Mouse (Mus musculus) embryonic facial prominence, embryonic 15.5 days (tissue): ENCODE measurements around the gene Arl15. TPM values are rescaled to one million over a fixed set of nuclear protein-coding genes. Genes with fewer than 3 reads are reported as not detected.

Experiments
- ATAC-seq: fragments of 200-750 bp; cut with Nextera tagmentation; 2 replicates; pipeline ENCODE4 v1.8.0; 2017; ENCODE audit warnings: low read depth, moderate TSS enrichment; ENCODE audit not compliant: insufficient number of reproducible peaks, low FRiP score, low TSS enrichment
- H3K27ac ChIP-seq: fragments of 300-500 bp; sonication (generic); replicated peaks from 2 replicates; pipeline ENCODE4 v1.5.1; 2015; ENCODE audit warnings: mild to moderate bottlenecking, inconsistent platforms
- H3K27me3 ChIP-seq: fragments of 300-500 bp; sonication (generic); 2 replicates; pipeline ENCODE4 v1.6.1; 2015; ENCODE audit warnings: inconsistent platforms
- H3K36me3 ChIP-seq: fragments of 300-500 bp; sonication (generic); 2 replicates; pipeline ENCODE4 v1.6.1; 2015; ENCODE audit warnings: mild to moderate bottlenecking, inconsistent platforms
- H3K4me1 ChIP-seq: fragments of 300-500 bp; sonication (generic); 2 replicates; pipeline ENCODE4 v1.6.1; 2015; ENCODE audit warnings: inconsistent platforms
- H3K4me2 ChIP-seq: fragments of 300-500 bp; sonication (generic); replicated peaks from 2 replicates; pipeline ENCODE4 v1.6.1; 2015; ENCODE audit warnings: mild to moderate bottlenecking, inconsistent platforms
- H3K4me3 ChIP-seq: fragments of 300-500 bp; sonication (generic); replicated peaks from 2 replicates; pipeline ENCODE4 v1.5.1; 2015; ENCODE audit warnings: mild to moderate bottlenecking, inconsistent platforms
- H3K9ac ChIP-seq: fragments of 300-500 bp; sonication (generic); 2 replicates; pipeline ENCODE4 v1.6.1; 2015; ENCODE audit warnings: inconsistent platforms
- H3K9me3 ChIP-seq: fragments of 300-500 bp; sonication (generic); replicated peaks from 2 replicates; pipeline ENCODE4 v1.6.1; 2016; ENCODE audit warnings: inconsistent platforms
- WGBS: fragments of 180-500 bp; shearing (Covaris S2); methylation state at CpG from one replicate; pipeline ENCODE4 v1.1.7; 2015; 5-methylcytosine and 5-hydroxymethylcytosine counted together
- polyA plus RNA-seq: library from polyadenylated mRNA; unstranded; fragments of >200 nt; fragmentation: Nextera tagmentation; extraction: Ambion mirVana; gene quantifications from 2 replicates; pipeline ENCODE4 v1.2.1, GENCODE M21; 2015

The Arl15 gene
- polyA plus RNA-seq, 1 experiment from 2014 or later, result 11.5 TPM

GRCm38 (mm10) chr13:114130566-114131319, 336.4 kb downstream of the Arl15 start:
- 64% methylated on average over 11 of the region's 11 CpGs for WGBS
- no peaks in the 10 kb centered on the region; the same call in 1 of the 2 replicates for H3K9me3 ChIP-seq
- no peak for ATAC-seq

DNA sequence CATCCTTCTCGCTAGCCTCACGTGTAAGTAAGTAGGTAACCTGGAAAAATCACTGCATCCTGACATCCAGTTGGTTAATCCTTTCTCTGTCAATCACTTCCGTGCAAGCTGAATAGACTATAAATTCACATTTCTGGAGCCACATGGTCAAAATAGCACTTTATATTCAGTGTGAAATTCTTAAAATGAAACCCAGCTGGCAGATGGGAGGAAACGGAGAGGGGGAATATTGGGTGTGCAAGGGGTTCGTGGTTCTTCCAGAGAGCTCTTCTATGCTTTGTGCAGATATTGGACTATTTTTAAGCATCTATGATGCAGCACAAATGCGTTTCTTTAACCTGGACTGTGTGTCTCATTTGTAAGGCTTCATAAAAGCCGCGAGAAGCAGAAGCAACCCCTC, 344.6 kb downstream of the Arl15 start:
- Histone ChIP-seq H3K27me3 (no peaks in the 10 kb centered on the region), H3K9me3 (no peaks in the 10 kb centered on the region), H3K4me3 (no peak overlapping the region), H3K4me1 (peaks cover 16% of the 10 kb centered on the region; the same call in 1 of the 2 replicates), H3K36me3 (no peaks in the 10 kb centered on the region), H3K4me2 (0 out of 2 replicates have a peak overlapping the region, but pooled peaks have one; percentile 6), H3K27ac (no peak overlapping the region), H3K9ac (no peak overlapping the region)
- no peak for ATAC-seq
- WGBS, result 49% methylated on average over 8 of the region's 8 CpGs

More at GRCm38 (mm10) chr13:114130566-114131319, 336.4 kb downstream of the Arl15 start:
- Histone ChIP-seq H3K4me3 (no peak overlapping the region), H3K27me3 (no peaks in the 10 kb centered on the region), H3K9ac (no peak overlapping the region), H3K4me1 (no peaks in the 10 kb centered on the region), H3K4me2 (no peak overlapping the region), H3K36me3 (no peaks in the 10 kb centered on the region), H3K27ac (no peak overlapping the region)

DNA sequence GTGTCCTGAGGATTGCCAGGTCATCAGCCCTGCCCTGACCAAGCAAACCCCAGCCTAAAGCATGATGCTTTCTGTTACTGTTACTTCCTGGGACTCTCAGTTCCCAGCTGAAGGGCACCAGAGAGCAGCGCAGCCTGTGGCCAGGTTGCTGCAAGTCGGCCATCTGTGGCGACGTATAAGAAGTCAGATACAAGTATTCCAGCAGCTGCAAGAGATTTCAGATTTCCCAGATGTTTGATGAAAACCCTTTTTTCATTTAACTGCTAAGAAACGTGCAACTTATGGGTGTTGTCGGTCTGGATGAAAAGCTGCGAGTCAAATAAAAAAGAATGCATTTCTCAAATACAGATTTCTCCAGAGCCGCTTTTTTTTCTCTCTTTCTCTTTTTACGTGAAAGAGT, 345.3 kb downstream of the Arl15 start:
- no peaks in the 10 kb centered on the region for H3K9me3 ChIP-seq
- peak overlapping the region; percentile 44; the same call in 1 of the 2 replicates for H3K27ac ChIP-seq
- WGBS, result 47% methylated on average over 9 of the region's 9 CpGs
- H3K4me3 ChIP-seq, result no peak overlapping the region
- H3K4me2 ChIP-seq, result no peak overlapping the region
- no peak for ATAC-seq
- peaks cover 16% of the 10 kb centered on the region; the same call in 1 of the 2 replicates for H3K4me1 ChIP-seq
- H3K9ac ChIP-seq, result no peak overlapping the region
- H3K27me3 ChIP-seq, result no peaks in the 10 kb centered on the region
- no peaks in the 10 kb centered on the region for H3K36me3 ChIP-seq

GRCm38 (mm10) chr13:114142826-114143225, 348.5 kb downstream of the Arl15 start:
- H3K9me3 ChIP-seq, result no peaks in the 10 kb centered on the region
- no peak overlapping the region for H3K27ac ChIP-seq
- H3K9ac ChIP-seq, result no peak overlapping the region
- H3K4me3 ChIP-seq, result no peak overlapping the region
- ATAC-seq, result no peak
- 63% methylated on average over 8 of the region's 8 CpGs for WGBS
- H3K36me3 ChIP-seq, result no peaks in the 10 kb centered on the region
- no peaks in the 10 kb centered on the region for H3K27me3 ChIP-seq
- H3K4me1 ChIP-seq, result peaks cover 16% of the 10 kb centered on the region; the same call in 1 of the 2 replicates
- H3K4me2 ChIP-seq, result no peak overlapping the region

- ATAC-seq, result no peak
- Histone ChIP-seq H3K9me3 (no peaks in the 10 kb centered on the region), H3K27me3 (no peaks in the 10 kb centered on the region), H3K4me1 (peaks cover 16% of the 10 kb centered on the region; the same call in 1 of the 2 replicates), H3K36me3 (no peaks in the 10 kb centered on the region), H3K27ac (no peak overlapping the region), H3K4me2 (no peak overlapping the region), H3K4me3 (no peak overlapping the region), H3K9ac (no peak overlapping the region)
- WGBS, result 64% methylated on average over 1 of the region's 1 CpGs
Measured at GRCm38 (mm10) chr13:114143247-114143646, 348.9 kb downstream of the Arl15 start.

GRCm38 (mm10) chr13:114144052-114145046, 350.0 kb downstream of the Arl15 start:
- Histone ChIP-seq H3K9ac (no peak overlapping the region), H3K36me3 (no peaks in the 10 kb centered on the region), H3K4me2 (no peak overlapping the region), H3K4me1 (peaks cover 7% of the 10 kb centered on the region; the same call in 1 of the 2 replicates), H3K27ac (no peak overlapping the region), H3K9me3 (no peaks in the 10 kb centered on the region), H3K4me3 (no peak overlapping the region), H3K27me3 (no peaks in the 10 kb centered on the region)
- ATAC-seq, result no peak
- WGBS, result 65% methylated on average over 15 of the region's 15 CpGs

DNA sequence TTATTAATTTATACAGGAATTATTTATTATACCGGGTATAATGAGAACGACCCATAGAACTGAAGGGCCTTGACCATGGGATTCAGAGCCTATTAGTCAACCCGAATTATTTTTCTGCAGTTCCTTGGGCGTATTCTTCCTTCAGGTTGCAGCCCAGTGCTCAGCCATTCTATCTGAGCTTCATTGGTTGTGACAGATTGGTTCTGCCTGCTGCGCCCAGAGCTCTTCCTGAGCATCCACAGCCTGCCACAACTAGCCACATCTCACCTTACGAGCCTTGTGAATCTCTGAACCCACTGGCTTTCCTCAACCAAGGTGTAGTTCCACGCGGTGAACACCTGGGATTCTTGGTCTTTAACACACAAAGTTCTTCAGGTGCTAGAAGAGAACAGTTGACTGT, 350.9 kb downstream of the Arl15 start:
- Histone ChIP-seq H3K9me3 (no peaks in the 10 kb centered on the region), H3K9ac (no peak overlapping the region), H3K27me3 (no peaks in the 10 kb centered on the region), H3K36me3 (no peaks in the 10 kb centered on the region), H3K4me2 (no peak overlapping the region), H3K4me3 (no peak overlapping the region), H3K27ac (no peak overlapping the region), H3K4me1 (0 out of 2 replicates have a peak, but pooled peaks cover 5% of the 10 kb centered on the region)
- WGBS, result 89% methylated on average over 8 of the region's 8 CpGs
- ATAC-seq, result no peak

DNA sequence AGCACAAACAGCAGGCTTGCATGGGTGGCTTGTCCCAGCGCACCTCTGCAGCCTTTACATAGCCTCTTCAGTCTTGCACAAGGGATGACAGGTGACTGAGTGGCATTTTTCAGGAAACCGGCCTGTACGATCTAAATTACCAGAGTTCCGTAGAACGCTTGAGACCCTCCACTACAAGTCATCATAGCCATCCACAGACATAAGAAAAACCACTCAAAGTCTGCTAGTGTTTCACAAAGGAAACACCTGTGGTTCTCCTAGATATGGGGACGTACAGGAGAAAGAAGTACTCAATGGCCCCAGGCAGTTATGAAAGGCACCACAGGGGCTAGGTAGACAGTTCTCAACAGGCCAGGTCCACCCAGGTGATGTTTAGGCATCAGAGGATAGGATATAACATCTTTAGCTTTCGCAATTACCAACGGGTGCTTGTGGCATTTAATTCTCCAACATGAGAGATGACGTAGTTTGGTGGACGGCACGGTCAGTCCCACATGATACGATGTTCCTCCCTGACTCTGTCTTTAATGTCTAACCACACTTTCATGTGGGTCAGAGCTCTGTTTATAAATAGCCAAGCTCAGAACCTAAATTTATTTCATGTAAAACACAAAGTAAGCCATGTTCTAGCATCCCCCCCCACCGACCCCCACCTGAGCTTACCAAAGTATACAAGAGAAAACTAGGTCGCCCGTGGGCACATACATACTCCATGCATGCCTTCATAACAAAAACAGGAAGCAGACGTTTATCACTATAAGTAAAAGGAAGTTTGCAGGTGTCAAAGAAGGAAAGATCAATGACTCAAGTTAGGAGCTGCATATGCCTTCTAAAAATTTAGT, 356.8 kb downstream of the Arl15 start:
- WGBS, result 83% methylated on average over 16 of the region's 16 CpGs
- H3K9me3 ChIP-seq, result no peaks in the 10 kb centered on the region
- no peak overlapping the region for H3K27ac ChIP-seq

GRCm38 (mm10) chr13:114151698-114152069, 357.4 kb downstream of the Arl15 start:
- ATAC-seq, result no peak
- Histone ChIP-seq H3K27ac (no peak overlapping the region), H3K9me3 (no peaks in the 10 kb centered on the region), H3K36me3 (no peaks in the 10 kb centered on the region), H3K4me3 (no peak overlapping the region), H3K27me3 (no peaks in the 10 kb centered on the region), H3K4me2 (no peak overlapping the region), H3K4me1 (no peaks in the 10 kb centered on the region), H3K9ac (no peak overlapping the region)
- WGBS, result 78% methylated on average over 10 of the region's 10 CpGs

More for the DNA sequence above, 356.8 kb downstream of the Arl15 start:
- no peaks in the 10 kb centered on the region for H3K4me1 ChIP-seq
- H3K27me3 ChIP-seq, result no peaks in the 10 kb centered on the region
- no peak for ATAC-seq
- H3K4me2 ChIP-seq, result no peak overlapping the region
- no peaks in the 10 kb centered on the region for H3K36me3 ChIP-seq
- H3K4me3 ChIP-seq, result no peak overlapping the region
- no peak overlapping the region for H3K9ac ChIP-seq

- no peaks in the 10 kb centered on the region for H3K27me3 ChIP-seq
- no peaks in the 10 kb centered on the region for H3K4me1 ChIP-seq
- ATAC-seq, result no peak
- H3K4me3 ChIP-seq, result no peak overlapping the region
- H3K4me2 ChIP-seq, result no peak overlapping the region
- no peaks in the 10 kb centered on the region for H3K36me3 ChIP-seq
- no peak overlapping the region for H3K9ac ChIP-seq
- H3K9me3 ChIP-seq, result no peaks in the 10 kb centered on the region
- WGBS, result 49% methylated on average over 12 of the region's 12 CpGs
- H3K27ac ChIP-seq, result no peak overlapping the region
Measured at GRCm38 (mm10) chr13:114156689-114157088, 362.4 kb downstream of the Arl15 start.
